Mouse (Mus musculus) kidney, embryonic 14.5 days (tissue): ENCODE results near the gene Abhd2. TPM values are rescaled to one million over a fixed set of nuclear protein-coding genes. Genes with fewer than 3 reads are reported as not detected.

Experiments used
- ATAC-seq: fragments of 200-750 bp; cut with Nextera tagmentation; 2 replicates; pipeline ENCODE4 v1.8.0; 2017; ENCODE audit warnings: moderate number of reproducible peaks, mild to moderate bottlenecking, moderate TSS enrichment, moderate library complexity; ENCODE audit not compliant: low FRiP score, low TSS enrichment
- H3K27ac ChIP-seq: fragments of 300-500 bp; sonication (generic); 2 replicates; pipeline ENCODE4 v1.5.1; 2014; ENCODE audit warnings: low read depth, mild to moderate bottlenecking, low read length, moderate library complexity, mixed read lengths
- H3K27me3 ChIP-seq: fragments of 300-500 bp; sonication (generic); 2 replicates; pipeline ENCODE4 v1.6.1; 2014; ENCODE audit warnings: mild to moderate bottlenecking, low read length; ENCODE audit not compliant: control insufficient read depth, insufficient read depth
- H3K36me3 ChIP-seq: fragments of 300-500 bp; sonication (generic); 2 replicates; pipeline ENCODE4 v1.6.1; 2014; ENCODE audit warnings: low read length, mixed read lengths; ENCODE audit not compliant: control insufficient read depth, insufficient read depth
- H3K4me1 ChIP-seq: fragments of 300-500 bp; sonication (generic); 2 replicates; pipeline ENCODE4 v1.6.1; 2014; ENCODE audit warnings: low read length, mixed read lengths; ENCODE audit not compliant: control insufficient read depth, insufficient read depth
- H3K4me2 ChIP-seq: fragments of 300-500 bp; sonication (generic); replicated peaks from 2 replicates; pipeline ENCODE4 v1.6.1; 2014; ENCODE audit warnings: low read depth, mild to moderate bottlenecking, low read length
- H3K4me3 ChIP-seq: fragments of 300-500 bp; sonication (generic); 2 replicates; pipeline ENCODE4 v1.5.1; 2014; ENCODE audit warnings: mild to moderate bottlenecking, low read length
- H3K9ac ChIP-seq: fragments of 300-500 bp; sonication (generic); 2 replicates; pipeline ENCODE4 v1.6.1; 2014; ENCODE audit warnings: low read depth, mild to moderate bottlenecking, low read length, moderate library complexity
- H3K9me3 ChIP-seq: fragments of 300-500 bp; sonication (generic); 2 replicates; pipeline ENCODE4 v1.6.1; 2016; ENCODE audit warnings: low read length; ENCODE audit not compliant: control insufficient read depth
- WGBS: fragments of 180-500 bp; shearing (Covaris S2); extraction: QIAGEN DNeasy Blood & Tissue Kit; methylation state at CpG from one replicate; pipeline ENCODE4 v1.1.7; 2014; 5-methylcytosine and 5-hydroxymethylcytosine counted together
- polyA plus RNA-seq: library from polyadenylated mRNA; unstranded; fragments of >200 nt; fragmentation: Nextera tagmentation; extraction: Ambion mirVana; gene quantifications from 2 replicates; pipeline ENCODE4 v1.2.1, GENCODE M21; 2014

The Abhd2 gene
- polyA plus RNA-seq, 1 experiment from 2014 or later: 12.6 TPM

GRCm38 (mm10) chr7:79256716-79257115 lies 16.3 kb upstream of the Abhd2 start:
- ATAC-seq: no peak
- H3K27ac ChIP-seq: no peak overlapping the region
- no peak overlapping the region for H3K4me3 ChIP-seq
- 81% methylated on average over 4 of the region's 4 CpGs for WGBS
- H3K4me2 ChIP-seq: no peak overlapping the region
- no peaks in the 10 kb centered on the region for H3K27me3 ChIP-seq
- H3K36me3 ChIP-seq: no peaks in the 10 kb centered on the region
- no peak overlapping the region for H3K9ac ChIP-seq
- H3K9me3 ChIP-seq: no peaks in the 10 kb centered on the region
- no peaks in the 10 kb centered on the region for H3K4me1 ChIP-seq

- ATAC-seq: no peak
- no peak overlapping the region for H3K9ac ChIP-seq
- no peak overlapping the region for H3K27ac ChIP-seq
- no peaks in the 10 kb centered on the region for H3K9me3 ChIP-seq
- no peak overlapping the region for H3K4me2 ChIP-seq
- no peaks in the 10 kb centered on the region for H3K36me3 ChIP-seq
- no peaks in the 10 kb centered on the region for H3K27me3 ChIP-seq
- no peak overlapping the region for H3K4me3 ChIP-seq
- WGBS: 85% methylated on average over 10 of the region's 10 CpGs
- H3K4me1 ChIP-seq: no peaks in the 10 kb centered on the region
Measured at GRCm38 (mm10) chr7:79258981-79259542, 13.9 kb upstream of the Abhd2 start.

DNA sequence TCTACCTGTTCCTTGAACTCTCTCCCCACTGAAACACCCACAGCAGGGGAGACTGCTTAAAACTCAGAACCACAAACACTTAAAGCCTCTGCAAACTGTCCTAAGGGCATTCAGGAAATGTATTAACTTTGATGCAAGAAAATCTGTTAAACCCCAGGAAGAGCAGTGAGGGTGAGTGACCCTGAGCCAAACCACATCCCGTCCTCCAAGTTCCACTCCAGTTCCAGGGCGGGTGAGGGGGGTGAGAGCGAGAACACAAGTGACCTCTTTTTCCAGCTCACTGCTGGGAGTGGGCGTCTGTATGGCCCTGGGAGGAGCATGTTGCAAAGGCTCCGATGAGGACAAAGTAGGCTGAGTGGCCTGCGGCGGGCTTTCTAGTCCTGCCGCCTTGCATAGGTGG lies 10.5 kb upstream of the Abhd2 start:
- no peak overlapping the region for H3K9ac ChIP-seq
- H3K4me2 ChIP-seq: no peak overlapping the region
- H3K27ac ChIP-seq: no peak overlapping the region
- ATAC-seq: no peak
- WGBS: 72% methylated on average over 8 of the region's 8 CpGs
- H3K36me3 ChIP-seq: no peaks in the 10 kb centered on the region
- no peaks in the 10 kb centered on the region for H3K27me3 ChIP-seq
- H3K9me3 ChIP-seq: no peaks in the 10 kb centered on the region
- H3K4me3 ChIP-seq: no peak overlapping the region
- no peaks in the 10 kb centered on the region for H3K4me1 ChIP-seq

GRCm38 (mm10) chr7:79263776-79264175 lies 9.2 kb upstream of the Abhd2 start:
- Histone ChIP-seq H3K36me3 (no peaks in the 10 kb centered on the region), H3K4me1 (no peaks in the 10 kb centered on the region), H3K4me2 (no peak overlapping the region), H3K9me3 (no peaks in the 10 kb centered on the region), H3K27me3 (no peaks in the 10 kb centered on the region), H3K27ac (no peak overlapping the region), H3K9ac (no peak overlapping the region), H3K4me3 (no peak overlapping the region)
- ATAC-seq: no peak
- 92% methylated on average over 3 of the region's 3 CpGs for WGBS

DNA sequence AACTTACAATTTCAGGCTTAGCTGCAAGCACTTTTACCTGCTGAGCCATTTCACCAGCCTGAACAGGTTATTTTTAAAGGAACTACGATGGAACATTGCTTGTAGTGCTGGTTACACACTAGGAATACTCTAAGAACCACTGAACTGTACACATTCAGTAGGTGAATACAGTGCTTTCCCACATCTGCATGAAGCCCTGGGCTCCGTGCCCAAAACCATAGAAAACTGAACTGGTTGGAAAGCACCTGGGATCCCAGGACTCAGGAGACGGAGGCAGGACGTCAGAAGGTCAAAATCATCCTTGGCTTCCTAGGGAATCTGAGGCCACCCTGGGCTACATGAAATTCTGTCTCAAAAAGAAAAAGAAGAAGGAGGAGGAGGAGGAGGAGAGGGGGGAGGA lies 6.8 kb upstream of the Abhd2 start:
- Histone ChIP-seq H3K36me3 (no peaks in the 10 kb centered on the region), H3K27me3 (no peaks in the 10 kb centered on the region), H3K4me3 (no peak overlapping the region), H3K9me3 (no peaks in the 10 kb centered on the region), H3K4me1 (no peaks in the 10 kb centered on the region), H3K27ac (no peak overlapping the region), H3K4me2 (no peak overlapping the region), H3K9ac (no peak overlapping the region)
- 70% methylated on average over 4 of the region's 4 CpGs for WGBS
- ATAC-seq: no peak

GRCm38 (mm10) chr7:79267690-79268388 lies 5.2 kb upstream of the Abhd2 start:
- Histone ChIP-seq H3K9ac (no peak overlapping the region), H3K27me3 (no peaks in the 10 kb centered on the region), H3K9me3 (no peaks in the 10 kb centered on the region), H3K4me2 (no peak overlapping the region), H3K4me3 (no peak overlapping the region), H3K27ac (no peak overlapping the region), H3K36me3 (no peaks in the 10 kb centered on the region), H3K4me1 (peaks cover 7% of the 10 kb centered on the region; the same call in 1 of the 2 replicates)
- 43% methylated on average over 7 of the region's 7 CpGs for WGBS
- ATAC-seq: no peak

- no peak overlapping the region for H3K9ac ChIP-seq
- ATAC-seq: no peak
Measured at GRCm38 (mm10) chr7:79268897-79269296, 4.1 kb upstream of the Abhd2 start.

DNA sequence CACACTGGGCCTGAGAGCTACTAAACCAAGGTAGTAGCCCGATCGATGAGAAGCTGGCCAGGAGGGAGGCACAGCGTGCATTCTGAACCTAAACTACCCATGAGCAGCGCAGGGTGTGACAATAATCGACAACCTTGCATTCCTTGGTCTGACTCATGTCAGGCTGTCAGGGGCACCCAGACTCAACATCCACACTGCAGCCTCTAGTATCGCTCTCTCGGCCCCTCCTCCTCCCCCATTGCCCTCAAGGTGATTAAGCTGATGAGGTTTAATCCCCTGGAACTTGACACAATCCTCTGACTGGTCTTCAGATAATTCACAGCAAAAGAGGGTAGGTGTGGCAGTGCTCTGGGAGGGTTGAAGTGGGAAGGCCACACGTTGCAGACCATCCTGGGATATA lies 3.6 kb upstream of the Abhd2 start:
- H3K9ac ChIP-seq: no peak overlapping the region
- no peaks in the 10 kb centered on the region for H3K36me3 ChIP-seq
- 43% methylated on average over 8 of the region's 8 CpGs for WGBS
- no peaks in the 10 kb centered on the region for H3K27me3 ChIP-seq
- peaks cover 17% of the 10 kb centered on the region for H3K4me1 ChIP-seq
- no peak overlapping the region for H3K4me2 ChIP-seq
- no peaks in the 10 kb centered on the region for H3K9me3 ChIP-seq
- no peak overlapping the region for H3K27ac ChIP-seq
- ATAC-seq: no peak
- no peak overlapping the region for H3K4me3 ChIP-seq

More at GRCm38 (mm10) chr7:79268897-79269296, 4.1 kb upstream of the Abhd2 start:
- H3K36me3 ChIP-seq: no peaks in the 10 kb centered on the region
- no peak overlapping the region for H3K4me2 ChIP-seq
- no peak overlapping the region for H3K4me3 ChIP-seq
- no peak overlapping the region for H3K27ac ChIP-seq
- H3K27me3 ChIP-seq: no peaks in the 10 kb centered on the region
- no peaks in the 10 kb centered on the region for H3K9me3 ChIP-seq
- 88% methylated on average over 8 of the region's 8 CpGs for WGBS
- peaks cover 12% of the 10 kb centered on the region for H3K4me1 ChIP-seq

DNA sequence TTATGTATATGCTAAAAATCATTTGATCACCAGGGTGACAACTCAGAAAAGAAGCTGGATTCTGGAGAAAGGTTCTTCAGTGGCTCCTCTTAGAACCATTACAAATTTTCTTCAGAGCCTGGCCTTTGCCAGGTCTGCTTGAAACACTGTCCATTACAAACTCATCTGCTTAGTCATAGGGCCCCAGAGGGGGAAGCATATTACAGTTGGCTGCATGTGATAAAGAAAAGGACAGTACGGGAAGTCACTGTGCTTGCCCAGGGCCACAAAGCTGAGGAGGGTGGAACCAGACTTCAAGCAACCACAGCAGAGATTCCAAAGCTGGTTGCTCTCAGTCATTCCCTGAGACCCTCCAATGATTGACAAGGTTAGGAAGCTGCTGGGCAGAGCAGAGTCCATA lies 3.1 kb upstream of the Abhd2 start:
- H3K4me1 ChIP-seq: peaks cover 21% of the 10 kb centered on the region
- no peak overlapping the region for H3K27ac ChIP-seq
- no peak overlapping the region for H3K9ac ChIP-seq
- no peak for ATAC-seq
- H3K4me3 ChIP-seq: no peak overlapping the region
- no peak overlapping the region for H3K4me2 ChIP-seq
- no peaks in the 10 kb centered on the region for H3K9me3 ChIP-seq
- WGBS: 52% methylated on average over 1 of the region's 1 CpGs
- H3K27me3 ChIP-seq: no peaks in the 10 kb centered on the region
- no peaks in the 10 kb centered on the region for H3K36me3 ChIP-seq
